Mouse (Mus musculus) Muller cell, postnatal 12 days (primary cell): ENCODE data around the gene Chrm4.
A peak's percentile ranks its signal among the peaks of the same experiment; 100 is the strongest.

Experiments used
- DNase-seq: peaks from one replicate; pipeline ENCODE4 v3.0.0-alpha.2; 2015; ENCODE audit errors: inconsistent ontology term

Gene Chrm4

DNA sequence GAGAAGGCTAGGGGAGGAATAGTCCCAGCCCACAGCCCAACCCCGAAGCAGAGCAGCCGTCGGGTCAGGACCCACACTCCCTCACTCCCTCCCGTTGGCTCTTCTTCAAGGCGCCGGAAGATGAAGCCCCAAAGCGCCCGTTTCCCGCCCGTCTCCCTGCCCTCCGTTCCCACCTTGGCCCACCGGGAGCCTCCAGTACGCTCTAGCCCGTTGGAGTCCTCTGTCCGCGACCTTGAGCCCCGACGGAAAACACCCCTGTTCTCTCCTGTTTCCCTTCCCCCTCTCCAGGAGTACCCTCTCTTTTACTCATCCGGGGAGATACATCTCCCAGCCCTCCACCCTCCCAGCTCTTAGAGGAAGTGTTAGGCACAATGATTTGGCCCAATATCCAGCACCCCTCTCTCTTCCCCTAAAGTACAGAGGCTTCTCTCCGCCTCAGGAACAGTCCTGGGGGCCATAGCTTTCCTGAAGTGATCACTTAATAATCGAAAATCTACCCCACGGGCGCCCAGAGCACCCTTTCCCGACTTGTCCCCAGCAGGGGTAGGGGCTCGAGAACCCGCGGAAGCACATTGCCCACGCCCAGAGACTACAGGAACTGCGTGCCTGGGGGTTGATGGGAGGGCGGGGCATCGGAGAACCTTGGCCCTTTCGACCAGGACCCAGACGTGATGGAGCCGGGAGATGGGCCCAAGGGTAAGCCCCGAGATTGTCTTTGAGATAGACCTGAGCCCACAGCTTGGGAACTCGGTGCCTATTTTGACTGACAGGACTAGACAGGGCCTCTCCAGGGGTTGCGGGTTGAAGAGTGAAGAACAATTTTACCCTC is 4.2 kb upstream of the Chrm4 start:
- DNase-seq = no peak

DNA sequence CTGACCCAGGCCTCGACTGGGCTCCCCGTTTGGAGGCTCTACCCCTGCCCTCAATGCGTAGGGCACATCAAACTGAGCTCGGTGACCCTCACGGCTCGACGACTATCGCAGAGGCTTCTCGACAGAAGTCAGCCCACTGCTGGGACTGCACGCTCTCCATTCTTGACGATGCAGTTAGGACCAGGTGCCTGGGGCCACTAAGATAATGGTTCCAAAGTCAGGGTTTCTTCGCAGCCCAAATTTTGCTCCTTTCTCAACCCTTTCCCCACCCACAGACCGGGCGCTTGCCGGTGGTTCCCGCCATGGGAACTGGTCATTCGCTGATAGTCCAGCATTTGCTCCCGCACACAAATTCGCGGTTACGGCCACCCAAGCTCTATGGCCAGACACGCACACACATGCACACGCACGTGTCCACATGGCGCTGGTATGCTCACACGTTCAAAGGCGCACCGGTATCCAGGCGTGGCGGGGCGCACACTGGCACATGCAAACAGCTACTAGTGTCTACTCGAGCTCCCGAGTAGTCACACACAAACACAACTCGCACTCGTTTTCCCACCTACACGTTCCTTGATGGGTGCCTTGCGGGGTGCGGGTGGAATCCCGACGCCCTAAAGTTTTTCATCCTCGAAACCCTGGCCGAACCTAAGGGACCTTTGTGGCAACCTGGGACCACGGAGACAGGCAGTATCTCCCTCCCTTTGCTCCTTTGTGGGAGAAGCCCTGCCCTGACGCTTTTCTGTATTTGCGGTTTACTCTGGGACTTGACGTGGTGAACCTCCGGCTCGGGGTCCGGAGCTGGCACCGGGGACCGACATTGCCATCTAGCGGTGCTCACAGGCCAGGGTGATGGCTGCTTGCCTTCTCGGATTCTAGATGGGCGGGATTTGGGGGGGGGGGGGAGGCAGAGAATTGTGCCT is 3.4 kb upstream of the Chrm4 start:
- peak; percentile 80 for DNase-seq

DNA sequence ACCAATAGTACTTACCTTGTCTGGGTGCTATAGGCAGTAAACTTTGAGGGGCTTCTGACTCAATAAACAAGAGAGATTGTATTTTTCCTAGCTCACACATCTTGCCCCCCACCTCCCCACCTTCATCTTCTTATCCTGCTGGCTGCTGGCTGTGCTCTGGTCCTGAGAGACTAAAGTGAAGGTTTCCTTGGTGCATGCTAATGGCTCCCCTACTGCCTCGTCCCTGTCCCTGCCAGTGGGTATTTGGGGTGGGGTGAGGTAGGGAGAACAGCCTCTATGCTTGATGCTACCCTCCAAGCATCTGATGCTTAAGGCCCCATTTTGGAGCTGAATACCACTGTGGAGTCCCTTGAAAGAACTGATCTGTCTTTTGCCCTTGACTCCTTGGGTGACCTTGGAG is 2.3 kb upstream of the Chrm4 start:
- no peak for DNase-seq

DNA sequence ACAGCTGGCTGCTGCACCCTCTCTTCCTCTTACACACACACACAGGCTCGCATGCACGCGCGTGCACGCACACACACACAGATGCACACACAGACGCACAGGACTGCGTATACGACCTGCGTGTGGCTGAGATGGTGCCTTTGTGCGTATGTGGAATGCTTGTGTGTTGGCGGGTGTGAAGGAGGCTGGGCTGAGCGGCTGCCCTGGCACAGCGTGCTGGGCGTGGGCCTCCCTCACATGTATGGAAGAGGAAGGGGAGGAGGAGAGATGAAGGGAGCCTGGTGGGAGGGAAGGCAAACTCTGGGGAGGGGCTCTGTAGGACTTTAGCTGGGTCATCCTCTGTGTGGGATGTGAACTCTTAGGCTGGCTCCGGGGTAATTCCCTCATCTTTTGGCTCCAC is 1.6 kb upstream of the Chrm4 start:
- DNase-seq = no peak

DNA sequence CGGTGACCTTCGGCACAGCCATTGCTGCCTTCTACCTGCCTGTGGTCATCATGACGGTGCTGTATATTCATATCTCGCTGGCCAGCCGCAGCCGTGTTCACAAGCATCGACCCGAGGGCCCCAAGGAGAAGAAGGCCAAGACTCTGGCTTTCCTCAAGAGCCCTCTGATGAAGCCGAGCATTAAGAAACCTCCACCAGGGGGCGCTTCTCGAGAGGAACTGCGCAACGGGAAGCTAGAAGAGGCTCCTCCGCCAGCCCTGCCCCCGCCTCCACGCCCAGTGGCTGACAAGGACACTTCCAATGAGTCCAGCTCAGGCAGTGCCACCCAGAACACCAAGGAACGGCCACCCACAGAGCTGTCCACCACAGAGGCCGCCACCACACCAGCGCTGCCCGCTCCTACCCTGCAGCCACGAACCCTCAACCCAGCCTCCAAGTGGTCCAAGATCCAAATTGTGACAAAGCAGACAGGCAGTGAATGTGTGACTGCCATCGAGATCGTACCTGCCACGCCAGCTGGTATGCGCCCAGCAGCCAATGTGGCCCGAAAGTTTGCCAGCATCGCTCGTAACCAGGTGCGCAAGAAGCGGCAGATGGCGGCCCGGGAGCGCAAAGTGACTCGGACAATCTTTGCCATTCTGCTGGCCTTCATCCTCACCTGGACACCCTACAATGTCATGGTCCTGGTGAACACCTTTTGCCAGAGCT is 931 bp downstream of the Chrm4 start:
- DNase-seq = peak; percentile 39

DNA sequence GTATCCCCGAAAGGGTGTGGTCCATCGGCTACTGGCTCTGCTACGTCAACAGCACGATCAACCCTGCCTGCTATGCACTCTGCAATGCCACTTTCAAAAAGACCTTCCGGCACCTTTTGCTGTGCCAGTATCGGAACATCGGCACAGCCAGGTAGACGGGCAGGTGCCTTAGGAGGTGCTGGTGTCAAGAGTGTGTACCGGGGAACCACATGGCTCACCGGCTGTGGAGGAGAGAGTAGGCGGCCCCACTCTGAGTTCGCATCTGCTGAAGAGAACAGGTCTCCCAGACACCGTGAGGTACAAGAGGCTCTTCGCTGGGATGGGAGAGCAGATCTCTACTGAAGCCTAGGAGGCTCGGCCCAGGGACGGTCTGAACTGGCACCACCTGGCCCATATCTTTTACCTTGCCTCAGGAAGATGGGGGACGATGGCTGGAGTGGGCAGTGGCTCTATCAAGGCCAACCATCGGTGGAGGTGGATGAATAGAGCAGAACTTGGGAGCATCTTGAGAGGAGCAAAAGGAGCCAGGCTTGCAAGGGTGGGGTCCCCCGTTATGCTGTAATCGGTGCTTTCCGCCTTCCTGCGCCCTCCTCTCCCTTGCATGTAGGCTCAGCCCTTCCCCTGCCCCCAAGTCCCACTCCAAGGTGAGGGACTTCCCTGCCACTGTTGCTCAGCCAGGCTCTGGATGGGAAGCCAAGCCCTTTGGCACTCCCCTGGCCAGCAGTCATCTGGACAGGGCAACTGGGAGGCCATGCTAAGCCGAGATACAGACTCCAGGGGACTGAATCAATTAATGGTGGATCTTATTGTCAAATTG is 1.7 kb downstream of the Chrm4 start:
- DNase-seq = no peak

DNA sequence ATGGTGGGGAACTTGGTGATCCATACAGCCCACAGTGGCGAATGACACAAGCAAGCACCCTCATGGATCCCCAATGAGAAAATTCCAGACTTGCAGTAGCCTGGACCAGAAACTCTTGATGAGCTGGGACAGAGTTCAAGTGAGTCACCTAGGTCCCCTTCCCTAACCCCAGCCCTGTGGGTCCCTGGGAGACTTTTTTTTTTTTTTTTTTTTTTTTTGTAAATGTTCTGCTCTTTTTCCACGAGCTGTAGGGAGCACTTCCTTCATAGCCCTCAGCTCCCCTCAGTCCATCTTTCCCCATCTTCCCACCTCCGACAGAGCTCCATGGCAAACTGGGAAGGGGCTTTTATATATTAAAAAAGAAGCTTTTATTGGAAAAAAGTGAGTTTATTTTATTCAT is 2.4 kb downstream of the Chrm4 start:
- DNase-seq = no peak

DNA sequence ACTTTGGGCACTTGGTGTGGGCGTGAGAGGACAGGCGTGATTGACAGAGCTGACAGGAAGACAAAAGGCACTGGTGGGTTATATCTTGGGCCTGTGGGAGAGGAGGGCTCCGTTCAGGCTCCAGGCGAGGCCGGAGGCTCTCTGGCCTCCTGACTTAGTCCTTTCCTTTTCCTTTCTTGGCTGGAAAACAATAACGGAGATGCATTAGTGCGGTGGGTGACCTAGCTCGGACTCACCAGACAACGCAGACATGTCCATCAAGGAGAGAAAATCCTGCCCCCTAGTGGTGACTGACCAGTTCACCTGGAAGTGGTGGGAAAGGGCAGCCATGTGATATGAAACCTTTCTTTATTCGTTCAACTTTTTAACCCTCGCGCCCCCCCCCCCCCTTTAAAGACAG is 2.9 kb downstream of the Chrm4 start:
- DNase-seq = peak; percentile 39

DNA sequence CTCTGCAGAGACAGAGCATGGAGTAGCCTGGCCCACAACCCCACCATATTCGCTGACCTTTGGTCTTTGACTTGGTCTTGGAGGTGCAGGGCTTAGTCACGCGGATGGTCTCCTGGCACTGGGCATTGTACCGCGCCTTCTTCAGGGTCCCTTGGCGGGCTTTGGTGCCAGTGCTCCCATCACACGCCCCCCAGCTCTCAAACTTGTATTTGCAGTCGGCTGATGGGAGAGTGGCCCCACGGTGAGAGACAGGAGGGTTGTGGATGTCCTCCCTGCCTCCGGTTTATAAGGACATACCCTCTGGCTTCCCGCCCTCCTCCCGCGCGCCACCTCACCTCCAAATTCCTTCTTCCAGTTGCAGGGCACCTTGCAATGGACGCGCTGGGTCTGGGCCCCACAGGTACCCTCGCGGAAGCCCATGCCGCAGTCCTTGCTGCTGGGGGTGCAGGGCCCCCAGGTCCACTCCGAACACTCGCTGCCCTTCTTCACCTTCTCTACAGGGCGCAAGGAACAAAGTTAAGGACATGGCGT is 3.8 kb downstream of the Chrm4 start:
- DNase-seq = no peak

DNA sequence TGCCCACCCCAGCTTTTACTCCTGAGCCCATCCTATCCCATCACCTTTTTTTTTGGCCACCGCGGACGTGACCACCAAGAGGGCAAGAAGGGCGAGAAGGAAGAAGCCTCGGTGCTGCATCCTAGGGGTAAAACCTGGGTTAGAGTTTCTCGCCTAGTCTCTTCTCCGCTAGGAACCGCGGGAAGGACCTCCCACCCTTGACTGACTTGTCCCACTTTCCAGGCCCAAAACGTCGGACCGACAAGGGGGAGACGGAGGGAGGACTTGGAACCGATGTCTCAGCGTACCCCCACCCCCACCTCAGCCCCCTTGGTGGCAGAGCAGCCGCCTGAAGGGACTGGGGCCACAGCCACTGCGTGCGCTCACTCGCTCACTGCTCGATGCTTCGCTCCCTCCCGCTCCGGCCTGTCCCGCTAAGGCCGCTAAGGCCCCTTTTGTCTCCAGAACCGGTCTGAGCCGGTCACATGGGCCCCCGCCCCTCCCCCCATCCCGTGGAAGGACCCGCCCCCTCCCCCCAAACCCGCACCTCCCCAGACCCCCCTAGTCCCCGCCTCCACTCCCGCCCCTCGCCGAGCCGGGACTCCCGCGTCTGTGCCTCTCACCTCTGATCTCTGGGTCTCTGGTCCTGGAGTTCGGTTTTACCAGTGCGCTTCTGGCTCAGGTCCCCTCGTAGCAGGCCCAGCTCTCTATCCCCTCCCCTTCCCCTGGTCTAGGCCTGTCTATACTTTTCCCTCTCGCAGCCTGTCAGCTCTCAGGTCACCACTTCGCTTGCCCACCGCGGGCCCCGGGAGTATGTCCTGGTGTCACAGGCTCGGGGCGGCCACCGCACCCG is 4.5 kb downstream of the Chrm4 start:
- peak; percentile 63 for DNase-seq

DNA sequence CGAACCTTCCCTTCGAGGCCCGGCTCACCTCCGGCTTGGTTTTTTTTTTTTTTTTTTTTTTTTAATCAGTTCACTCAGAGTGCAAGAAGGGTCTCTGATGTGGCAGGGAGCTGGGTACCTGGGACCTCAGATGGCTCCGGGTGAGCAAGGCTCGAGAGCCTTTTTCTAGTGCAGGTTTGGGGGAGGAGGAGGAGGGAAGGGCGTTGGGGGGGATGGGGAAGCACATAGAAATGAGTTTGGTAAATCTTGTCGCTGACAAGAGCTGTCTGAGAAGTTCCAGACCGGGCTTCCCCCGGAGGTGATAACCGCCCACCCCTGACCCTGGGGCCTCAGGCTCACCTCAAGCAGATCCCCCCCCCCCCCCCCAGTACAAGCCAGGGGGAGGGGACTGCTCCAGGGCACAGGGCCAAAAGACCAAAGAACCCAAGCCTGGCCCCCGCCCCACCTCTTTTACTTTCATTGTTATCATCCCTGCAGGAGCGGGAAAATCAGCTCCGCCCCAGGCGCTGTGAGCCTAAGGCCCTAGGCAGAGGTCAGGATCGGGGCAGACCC is 5.2 kb downstream of the Chrm4 start, which contains the start of gene Mdk:
Gene Mdk (minus strand): TSS at position 138 of the 552 bp plus-strand sequence.
- no peak for DNase-seq

DNA sequence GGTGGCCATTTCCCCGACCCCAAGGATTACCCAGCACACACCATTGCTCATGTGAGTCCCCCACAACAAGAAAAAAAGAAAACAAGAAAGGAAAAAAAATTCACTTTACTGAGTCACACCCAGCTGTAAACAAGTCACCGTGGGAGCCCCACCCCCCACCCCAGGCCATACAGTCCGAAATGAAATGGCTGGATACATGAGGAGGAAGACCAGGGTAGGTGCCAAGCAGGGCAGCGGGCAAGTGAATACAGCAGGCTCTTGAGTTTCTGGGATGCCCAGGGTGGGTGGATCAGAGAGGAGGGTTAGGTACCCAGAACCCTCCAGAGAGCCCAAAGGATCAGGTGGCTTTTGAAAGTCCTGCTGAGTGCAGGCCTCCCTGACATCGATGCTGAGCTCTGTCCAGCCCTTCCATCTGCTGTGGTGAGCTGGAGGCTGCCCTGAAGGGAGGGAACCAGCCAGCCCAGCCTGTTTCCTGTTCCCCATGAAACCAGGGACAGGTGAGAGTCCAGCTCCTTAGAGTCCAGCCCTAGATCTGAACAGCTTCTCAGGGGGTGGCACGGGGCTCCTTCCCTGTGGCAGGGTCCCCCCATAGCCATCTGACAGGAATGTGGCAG is 5.8 kb downstream of the Chrm4 start:
- no peak for DNase-seq

DNA sequence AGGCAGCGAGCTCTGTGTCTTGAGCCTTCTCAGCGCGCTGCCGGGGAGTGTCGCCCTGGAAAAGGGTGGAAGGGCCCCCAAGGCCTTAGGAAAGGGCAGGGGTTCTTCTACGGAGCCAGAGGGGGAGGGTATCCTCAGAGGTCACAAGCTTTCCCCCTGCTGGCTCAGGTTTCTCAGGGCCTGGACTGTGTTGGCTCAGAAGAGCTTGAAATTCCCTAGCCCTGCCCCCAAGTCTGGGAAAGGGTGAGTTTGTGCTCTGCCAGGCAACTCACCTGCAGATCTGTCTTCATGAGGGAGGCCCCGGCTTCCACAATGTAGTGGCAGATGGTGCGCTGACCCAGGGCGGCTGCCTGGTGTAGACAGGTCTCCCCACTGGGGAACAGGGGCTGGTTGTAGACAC is 6.4 kb downstream of the Chrm4 start:
- DNase-seq = no peak

DNA sequence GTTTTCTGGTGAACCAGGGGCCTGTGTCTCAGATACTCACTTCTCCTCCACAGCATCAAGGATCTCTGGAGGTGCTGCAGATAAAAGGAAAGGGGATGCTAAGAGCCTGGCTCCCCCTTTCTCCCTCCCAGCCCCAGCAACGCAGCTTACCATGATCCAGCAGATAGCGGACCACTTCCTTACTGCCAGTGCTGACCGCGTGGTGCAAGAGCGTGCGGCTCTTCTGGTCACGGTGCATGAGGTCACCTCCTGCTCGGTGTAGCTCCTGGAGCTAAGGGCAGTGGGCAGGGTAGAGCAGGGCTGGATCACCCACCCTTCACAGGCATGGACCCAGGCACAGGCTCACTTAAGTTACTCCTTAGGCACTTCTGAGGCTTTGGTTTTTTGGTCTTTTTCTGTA is 7.0 kb downstream of the Chrm4 start:
- DNase-seq = no peak

DNA sequence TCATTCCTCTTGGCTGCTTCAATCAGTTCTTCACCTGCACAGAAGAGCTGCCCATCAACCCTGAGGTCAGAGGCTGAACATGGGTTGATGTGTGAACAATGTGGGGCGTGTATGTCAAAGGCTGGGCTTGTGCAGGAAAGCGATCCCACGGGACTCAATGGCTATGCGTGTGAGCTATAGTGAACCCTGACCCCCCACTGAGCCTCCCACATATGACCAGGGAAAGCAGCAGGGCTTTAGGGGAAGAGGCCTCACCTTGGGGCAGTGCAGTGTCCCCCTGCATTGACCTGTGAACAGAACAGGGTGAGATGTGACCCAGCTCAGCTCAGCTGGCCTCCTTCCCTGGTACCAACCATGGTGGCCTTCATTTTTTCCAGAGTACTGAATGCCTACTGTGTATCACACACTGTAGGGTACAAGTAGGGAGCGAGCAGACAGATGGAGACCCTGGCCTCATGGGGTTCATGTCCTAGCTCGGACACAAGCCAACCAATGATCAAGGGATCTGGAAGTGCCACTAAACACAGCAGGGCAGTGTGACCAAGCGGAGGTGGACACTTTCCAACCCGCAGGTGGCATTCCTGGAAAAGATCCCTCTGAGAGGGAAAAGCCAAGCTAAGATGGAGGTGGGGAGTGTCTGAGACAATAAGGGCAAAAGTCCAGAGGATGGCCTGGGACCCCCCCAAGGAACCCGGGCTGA is 7.9 kb downstream of the Chrm4 start:
- no peak for DNase-seq

DNA sequence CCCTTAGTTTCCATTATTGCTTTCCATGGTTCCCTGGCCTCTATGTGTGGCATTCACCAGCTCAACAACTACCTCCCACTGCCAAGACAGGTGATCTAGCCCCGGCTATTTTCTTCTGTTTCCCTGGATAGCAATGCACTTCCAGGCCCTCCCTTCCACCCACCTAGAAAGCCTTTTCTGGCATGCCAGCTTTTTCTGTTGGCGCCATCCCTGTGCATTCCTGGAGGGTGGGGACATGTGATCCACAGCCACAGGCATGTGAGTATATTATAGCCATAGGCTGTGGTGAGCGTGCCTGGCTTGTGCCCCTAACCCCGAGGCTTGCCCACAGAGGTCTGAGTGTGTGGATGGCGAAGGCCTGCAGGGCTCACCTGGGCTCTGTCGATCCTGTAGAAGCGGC is 9.1 kb downstream of the Chrm4 start:
- no peak for DNase-seq

DNA sequence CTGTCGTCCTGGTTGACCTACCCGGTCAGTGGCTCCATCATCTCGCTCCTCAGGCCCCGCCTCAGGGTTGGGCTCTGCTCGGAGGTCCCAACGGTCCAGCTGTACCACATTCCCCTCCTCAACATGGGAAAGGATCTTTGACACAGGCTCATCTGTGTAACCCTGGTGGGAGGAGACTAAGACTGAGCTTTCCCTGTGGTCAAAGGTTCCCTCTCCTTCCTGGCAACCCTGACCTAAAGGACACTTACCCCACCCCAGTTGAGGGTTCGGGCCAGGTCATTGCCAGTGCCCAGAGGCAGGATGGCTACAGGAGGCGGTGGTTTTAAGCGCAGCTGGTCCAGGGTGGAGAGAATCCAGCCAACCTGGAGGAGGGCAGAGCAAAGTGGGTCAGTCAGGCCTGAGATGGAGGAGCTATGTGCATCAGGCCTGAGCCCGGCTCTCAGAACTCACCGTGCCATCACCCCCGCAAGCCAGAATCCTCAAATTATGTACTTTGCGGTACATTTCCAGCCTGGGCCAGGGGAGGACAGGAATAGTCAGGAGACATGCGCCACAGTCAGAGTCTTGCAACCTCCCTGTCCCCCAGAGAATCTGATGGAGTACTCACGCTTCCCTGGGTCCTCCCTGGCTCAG is 12.4 kb downstream of the Chrm4 start:
- DNase-seq = no peak

DNA sequence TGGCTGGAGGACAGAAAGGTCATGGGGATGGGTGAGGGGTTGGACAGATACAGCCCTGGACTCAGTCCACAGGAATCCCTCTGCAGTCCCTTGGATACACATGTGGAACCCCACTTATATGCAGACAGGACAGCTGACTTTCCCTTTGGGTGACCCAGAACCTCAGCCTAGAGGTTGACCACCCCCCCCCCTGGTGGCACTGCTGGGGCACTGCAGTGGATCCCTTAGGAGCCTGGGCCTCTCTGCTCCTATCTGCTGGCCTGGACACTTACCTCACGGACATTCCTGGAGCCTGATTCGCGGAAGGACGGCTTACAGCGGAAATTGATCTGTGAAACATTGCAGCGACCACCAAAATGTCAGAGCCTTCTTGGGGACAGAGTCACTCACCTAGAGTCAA is 15.3 kb downstream of the Chrm4 start:
- no peak for DNase-seq
